Mouse (Mus musculus) erythroblast, embryonic 14.5 days (primary cell): ENCODE data around the gene Asgr1.

Experiments used
- GATA1 ChIP-seq: IDR thresholded peaks from 2 replicates; pipeline ENCODE4 v1.6.1; 2012; ENCODE audit warnings: low read length, inconsistent platforms, mixed read lengths
- TAL1 ChIP-seq: IDR thresholded peaks from 3 replicates; pipeline ENCODE4 v1.6.1; 2012; ENCODE audit warnings: low read length, inconsistent platforms, mixed read lengths

GRCm38 (mm10) chr11:70010548-70010947 is 43.3 kb upstream of the Asgr1 start:
- TF ChIP-seq TAL1 (no peak), GATA1 (no peak)
